Mouse (Mus musculus): ENCODE results near the gene Lrrk1. TPM values are rescaled to one million over a fixed set of nuclear protein-coding genes. Genes with fewer than 3 reads are reported as not detected.

Lrrk1 gene
- total RNA-seq, 1 experiment from 2014 or later: 30.2 TPM

GRCm38 (mm10) chr7:66348588-66348987 lies 39.6 kb downstream of the Lrrk1 start:
- ATAC-seq (replicated peaks; ENCODE audit: insufficient number of reproducible peaks, low FRiP score, low TSS enrichment, poor library complexity, severe bottlenecking): no peak

DNA sequence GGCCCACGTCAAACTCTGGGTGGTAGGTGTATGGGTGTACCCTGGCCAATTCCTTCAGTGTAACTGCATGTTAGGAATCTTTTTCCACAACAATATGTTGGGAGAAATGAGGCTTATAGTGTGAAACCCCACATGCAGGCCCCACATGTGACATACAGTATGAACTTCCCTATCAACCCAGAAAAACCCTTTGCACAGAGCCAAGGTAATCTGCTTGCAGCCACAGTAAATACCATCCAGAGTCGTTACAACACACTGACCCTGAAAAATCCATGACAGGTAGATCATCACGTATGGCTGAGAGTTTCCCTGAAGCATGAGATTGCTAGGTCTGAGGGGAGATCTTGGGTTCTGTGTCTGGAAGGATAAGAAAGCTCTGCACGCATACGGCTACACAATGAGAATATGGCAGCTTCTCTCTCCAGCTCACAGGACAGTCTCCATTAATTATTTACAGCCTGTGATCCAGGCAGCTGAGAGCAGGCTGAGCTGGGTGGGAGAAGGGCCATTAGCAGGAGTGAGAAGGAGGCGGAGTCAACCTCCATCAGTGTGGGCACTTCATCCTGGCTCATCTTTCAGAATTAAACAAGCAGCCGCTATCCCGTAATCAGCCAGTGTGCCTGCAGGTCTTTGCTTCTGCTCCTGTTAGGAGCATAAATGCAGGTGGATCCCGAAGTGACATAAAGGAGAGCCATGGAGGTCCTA lies 41.0 kb downstream of the Lrrk1 start:
- no peak for ATAC-seq (replicated peaks; ENCODE audit: insufficient number of reproducible peaks, low FRiP score, low TSS enrichment, poor library complexity, severe bottlenecking)

- no peak for ATAC-seq (replicated peaks; ENCODE audit: insufficient number of reproducible peaks, low FRiP score, low TSS enrichment, poor library complexity, severe bottlenecking)
Measured at GRCm38 (mm10) chr7:66343307-66343706, 44.8 kb downstream of the Lrrk1 start.

DNA sequence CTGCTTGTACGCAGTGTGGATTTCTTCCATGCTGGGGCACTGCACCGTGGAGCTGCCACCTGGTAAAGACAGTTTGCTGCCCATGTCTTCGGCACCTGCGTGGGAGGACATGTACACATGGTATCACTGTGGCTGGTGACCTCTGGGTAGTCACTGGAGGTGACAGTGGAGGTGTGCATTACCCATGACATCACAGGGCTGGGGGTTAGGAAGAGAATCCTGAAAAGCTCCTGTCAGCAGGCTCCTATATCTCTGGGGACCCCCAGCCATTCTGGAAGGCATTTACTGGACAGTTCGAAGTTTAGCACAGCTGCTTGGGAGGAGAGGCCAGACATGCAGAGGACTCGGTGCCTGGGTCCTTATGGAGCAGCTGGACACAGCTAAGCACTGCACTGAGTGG lies 45.3 kb downstream of the Lrrk1 start:
- no peak for ATAC-seq (replicated peaks; ENCODE audit: insufficient number of reproducible peaks, low FRiP score, low TSS enrichment, poor library complexity, severe bottlenecking)

- ATAC-seq (replicated peaks; ENCODE audit: insufficient number of reproducible peaks, low FRiP score, low TSS enrichment, poor library complexity, severe bottlenecking): 0 out of 2 replicates have a peak, but pooled peaks have one; percentile 50
Measured at GRCm38 (mm10) chr7:66342323-66342722, 45.8 kb downstream of the Lrrk1 start.

DNA sequence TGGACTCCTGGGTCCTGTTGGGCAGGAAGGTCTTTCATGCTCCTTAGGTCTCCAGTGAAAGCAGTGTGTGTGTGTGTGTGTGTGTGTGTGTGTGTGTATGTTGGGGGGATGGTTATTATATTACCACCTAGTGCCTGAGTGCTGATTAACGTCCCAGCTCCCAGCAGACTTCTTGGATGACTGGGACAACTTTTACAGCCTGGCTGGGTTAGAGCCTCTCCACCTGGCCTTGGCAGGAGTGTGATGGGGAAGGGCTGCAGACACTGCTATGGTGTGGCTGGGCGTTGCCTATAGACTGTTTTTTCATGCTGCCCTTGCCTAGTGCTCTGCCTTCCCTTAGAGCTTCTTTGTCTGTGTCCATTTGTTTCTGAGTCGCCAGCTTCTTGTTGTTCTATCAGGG lies 48.1 kb downstream of the Lrrk1 start:
- no peak for ATAC-seq (replicated peaks; ENCODE audit: insufficient number of reproducible peaks, low FRiP score, low TSS enrichment, poor library complexity, severe bottlenecking)

DNA sequence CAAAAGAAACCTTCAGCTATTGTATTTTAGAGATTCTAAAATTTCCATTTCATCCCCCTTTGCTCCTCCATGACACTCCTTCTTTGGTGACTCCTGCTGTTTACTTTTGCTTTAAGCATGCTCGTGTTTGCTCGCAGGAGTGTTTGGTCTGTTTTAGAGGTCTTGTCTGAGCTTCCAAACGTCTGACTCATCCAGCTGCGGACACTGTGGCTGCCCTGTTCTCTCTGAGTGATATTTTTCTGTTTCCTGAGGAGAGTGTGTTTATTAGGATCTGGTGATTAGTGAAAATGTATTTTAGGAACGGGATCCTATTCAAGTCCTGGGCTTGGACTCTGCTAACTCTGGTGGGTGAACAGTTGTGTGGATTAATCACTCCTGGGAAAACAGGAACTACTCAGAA lies 48.5 kb downstream of the Lrrk1 start:
- no peak for ATAC-seq (replicated peaks; ENCODE audit: insufficient number of reproducible peaks, low FRiP score, low TSS enrichment, poor library complexity, severe bottlenecking)

- ATAC-seq (replicated peaks; ENCODE audit: insufficient number of reproducible peaks, low FRiP score, low TSS enrichment, poor library complexity, severe bottlenecking): no peak
Measured at GRCm38 (mm10) chr7:66336955-66337354, 51.2 kb downstream of the Lrrk1 start.

- no peak for ATAC-seq (replicated peaks; ENCODE audit: insufficient number of reproducible peaks, low FRiP score, low TSS enrichment, poor library complexity, severe bottlenecking)
Measured at GRCm38 (mm10) chr7:66333906-66334500, 54.1 kb downstream of the Lrrk1 start.

- no peak for ATAC-seq (replicated peaks; ENCODE audit: insufficient number of reproducible peaks, low FRiP score, low TSS enrichment, poor library complexity, severe bottlenecking)
Measured at GRCm38 (mm10) chr7:66332340-66332739, 55.8 kb downstream of the Lrrk1 start.

- ATAC-seq (replicated peaks; ENCODE audit: insufficient number of reproducible peaks, low FRiP score, low TSS enrichment, poor library complexity, severe bottlenecking): no peak
Measured at GRCm38 (mm10) chr7:66330610-66331009, 57.5 kb downstream of the Lrrk1 start.

- ATAC-seq (replicated peaks; ENCODE audit: insufficient number of reproducible peaks, low FRiP score, low TSS enrichment, poor library complexity, severe bottlenecking): no peak
Measured at GRCm38 (mm10) chr7:66327516-66327915, 60.6 kb downstream of the Lrrk1 start.

DNA sequence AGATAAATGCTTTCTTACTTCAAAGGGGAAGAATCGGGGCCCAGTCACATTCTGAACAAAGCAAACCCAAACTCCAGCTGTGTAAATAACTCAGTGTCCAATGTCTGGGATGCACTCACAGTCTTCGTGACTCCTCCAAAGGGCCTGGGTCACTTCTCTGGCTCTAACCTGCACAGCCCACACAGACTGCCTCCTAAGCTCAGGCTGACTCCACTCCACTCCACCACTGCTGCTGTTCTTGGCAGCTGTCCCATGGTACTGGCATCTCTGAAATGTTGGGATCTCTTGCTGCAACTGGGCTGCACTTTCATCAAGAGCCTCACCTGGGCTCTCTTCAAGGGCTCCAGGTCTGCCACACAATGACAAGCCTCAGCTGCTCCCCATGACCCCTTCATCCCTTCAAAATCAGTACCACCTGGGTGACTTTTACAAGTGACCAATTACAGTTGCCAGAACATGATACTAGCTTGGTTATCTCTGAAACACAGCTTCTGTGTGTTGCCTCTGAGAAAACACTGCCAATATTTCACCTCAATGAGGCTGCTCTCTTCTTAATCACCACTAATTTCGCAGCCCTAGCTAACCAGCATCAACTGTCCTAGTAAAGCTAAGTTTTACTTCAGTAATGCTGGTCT lies 62.6 kb downstream of the Lrrk1 start:
- ATAC-seq (replicated peaks; ENCODE audit: insufficient number of reproducible peaks, low FRiP score, low TSS enrichment, poor library complexity, severe bottlenecking): no peak

GRCm38 (mm10) chr7:66323252-66324015 lies 64.7 kb downstream of the Lrrk1 start:
- ATAC-seq (replicated peaks; ENCODE audit: insufficient number of reproducible peaks, low FRiP score, low TSS enrichment, poor library complexity, severe bottlenecking): no peak

DNA sequence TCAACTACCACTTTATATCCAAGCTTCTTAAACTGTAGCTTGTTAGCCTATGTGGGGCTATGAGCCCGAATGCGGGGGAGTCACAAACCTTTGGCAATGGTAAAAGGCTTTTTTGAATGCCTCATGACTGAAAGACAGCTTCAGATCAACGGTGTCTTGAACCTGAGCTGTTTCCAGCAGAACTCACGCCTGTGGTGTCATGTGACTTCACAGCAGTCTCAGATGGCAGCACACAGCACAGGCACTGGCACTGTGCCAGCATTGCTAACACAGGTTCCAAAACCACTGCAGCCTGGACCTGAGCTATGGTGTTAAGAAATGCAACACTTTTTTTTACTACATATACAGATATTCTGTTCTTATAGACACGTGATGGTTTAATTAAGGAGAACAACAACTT lies 67.2 kb downstream of the Lrrk1 start:
- no peak for ATAC-seq (replicated peaks; ENCODE audit: insufficient number of reproducible peaks, low FRiP score, low TSS enrichment, poor library complexity, severe bottlenecking)

- ATAC-seq (replicated peaks; ENCODE audit: insufficient number of reproducible peaks, low FRiP score, low TSS enrichment, poor library complexity, severe bottlenecking): no peak
Measured at GRCm38 (mm10) chr7:66318147-66318546, 70.0 kb downstream of the Lrrk1 start.

DNA sequence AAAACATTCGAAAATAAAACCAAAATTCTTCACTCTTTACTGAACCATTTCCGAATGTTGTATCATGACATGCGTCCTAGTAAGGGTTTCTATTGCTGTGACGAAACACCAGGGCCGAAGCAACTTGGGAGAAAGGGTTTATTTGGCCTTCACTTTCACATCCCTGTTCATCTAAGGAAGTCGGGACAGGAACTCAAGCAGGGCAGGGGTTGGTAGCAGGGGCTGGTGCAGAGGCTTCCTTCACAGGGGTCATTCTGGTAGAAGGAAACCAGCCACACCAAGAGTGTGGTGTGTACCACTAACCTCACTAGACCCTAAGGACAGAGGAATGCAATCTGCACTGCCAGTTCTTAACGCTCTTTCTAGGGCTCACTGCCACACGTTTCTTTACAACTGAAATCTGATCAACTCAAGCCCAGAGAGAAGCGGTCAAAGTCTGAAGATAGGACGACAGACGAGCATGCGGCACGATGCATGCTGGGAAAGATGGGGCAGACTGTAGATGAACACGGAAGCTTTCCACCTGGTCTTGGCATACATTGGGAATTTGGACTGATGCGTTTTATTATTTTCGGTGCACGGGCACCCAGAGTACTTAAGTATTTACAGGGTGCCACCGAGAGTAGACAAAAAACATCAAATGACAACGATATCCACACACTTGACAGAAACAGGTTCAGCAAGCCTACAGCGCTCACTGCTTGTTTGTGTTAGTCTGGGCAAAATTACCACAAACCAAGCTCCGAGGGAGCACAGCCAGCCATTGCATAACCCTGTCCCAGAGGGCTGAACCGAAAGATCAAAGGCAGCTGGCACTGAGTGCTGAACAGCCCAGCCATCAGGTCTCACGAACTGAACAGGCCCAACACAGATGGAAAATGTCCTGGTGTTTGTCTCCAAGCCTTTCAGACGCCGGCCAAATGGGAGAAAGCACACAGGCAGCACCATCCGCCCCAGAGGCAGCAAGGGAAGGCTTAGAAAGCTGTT lies 77.2 kb downstream of the Lrrk1 start:
- ATAC-seq (replicated peaks; ENCODE audit: insufficient number of reproducible peaks, low FRiP score, low TSS enrichment, poor library complexity, severe bottlenecking): peak; percentile 51

- ATAC-seq (replicated peaks; ENCODE audit: insufficient number of reproducible peaks, low FRiP score, low TSS enrichment, poor library complexity, severe bottlenecking): peak; percentile 64
Measured at GRCm38 (mm10) chr7:66309950-66310669, 78.0 kb downstream of the Lrrk1 start.

Measured in monocyte, adult 5-6 weeks (primary cell).